Mouse (Mus musculus): Measurements from ENCODE around the gene Olfr792. TPM values are rescaled to one million over a fixed set of nuclear protein-coding genes. Genes with fewer than 3 reads are reported as not detected.

Gene Olfr792
- total and polyA plus RNA-seq, 3 experiments, result not detected

- H3K9me3 ChIP-seq (replicated peaks), result no peaks in the 10 kb centered on the region
- DNase-seq (ENCODE audit: low spot score) (no peak), ATAC-seq (ENCODE audit: extremely low read depth, insufficient number of reproducible peaks, low FRiP score, poor library complexity, severe bottlenecking) (no peak)
- H3K4me3 ChIP-seq (ENCODE audit: low read depth, low read length), result no peak overlapping the region
- H3K27me3 ChIP-seq (ENCODE audit: insufficient read depth, low read length), result no peaks in the 10 kb centered on the region
- H3K36me3 ChIP-seq (replicated peaks), result no peaks in the 10 kb centered on the region
- no peaks in the 10 kb centered on the region for H3K4me1 ChIP-seq (ENCODE audit: insufficient read depth, low read depth, low read length)
- TF ChIP-seq CTCF (IDR thresholded peaks at IDR 0.05; ENCODE audit: low read depth, low read length) (no peak), GATA1 (IDR thresholded peaks at IDR 0.05; ENCODE audit: borderline replicate concordance, low read length) (no peak), POLR2AphosphoS5 (IDR thresholded peaks at IDR 0.05; ENCODE audit: insufficient replicate concordance, low read depth, low read length) (no peak), GATA2 (IDR thresholded peaks at IDR 0.05; ENCODE audit: borderline replicate concordance, low read depth, low read length) (no peak), TAL1 (conservative IDR thresholded peaks at IDR 0.05; ENCODE audit: low read depth, low read length) (no peak)
These were observed 38.1 kb downstream of the Olfr792 start for GRCm38 (mm10) chr10:129577066-129577465.

Other genes with a start within 250 kb of the Olfr792 start
Only the 20 nearest of the 25 such genes appear.
- gene Olfr782, start 190.3 kb upstream of the Olfr792 start, total RNA-seq (2014; fragmentation: Nextera tagmentation), result not detected in 2 replicates
- 0.23 TPM in 1 of 2 replicates, not detected in the other for gene Olfr782, start 190.3 kb upstream of the Olfr792 start, total RNA-seq (2017)
- gene Olfr782, start 190.3 kb upstream of the Olfr792 start, polyA plus RNA-seq (2012), result not detected in 2 replicates
- gene Olfr784, start 155.1 kb upstream of the Olfr792 start, total RNA-seq (2014; fragmentation: Nextera tagmentation), result not detected in 2 replicates
- 0.12 and 0.16 TPM in 2 replicates for gene Olfr784, start 155.1 kb upstream of the Olfr792 start, total RNA-seq (2017)
- not detected in 2 replicates for gene Olfr784, start 155.1 kb upstream of the Olfr792 start, polyA plus RNA-seq (2012)
- gene Olfr785, start 133.7 kb upstream of the Olfr792 start, total RNA-seq (2014; fragmentation: Nextera tagmentation), result not detected in 2 replicates
- 0.06 TPM in 1 of 2 replicates, not detected in the other for gene Olfr785, start 133.7 kb upstream of the Olfr792 start, total RNA-seq (2017)
- gene Olfr785, start 133.7 kb upstream of the Olfr792 start, polyA plus RNA-seq (2012), result not detected in 2 replicates
- not detected in 2 replicates for gene Olfr786, start 111.9 kb upstream of the Olfr792 start, total RNA-seq (2014; fragmentation: Nextera tagmentation)
- gene Olfr786, start 111.9 kb upstream of the Olfr792 start, total RNA-seq (2017), result not detected in 2 replicates
- gene Olfr786, start 111.9 kb upstream of the Olfr792 start, polyA plus RNA-seq (2012), result not detected in 2 replicates
- gene Olfr787, start 77.3 kb upstream of the Olfr792 start, total RNA-seq (2014; fragmentation: Nextera tagmentation), result not detected in 2 replicates
- gene Olfr787, start 77.3 kb upstream of the Olfr792 start, total RNA-seq (2017), result 0.16 TPM in 1 of 2 replicates, not detected in the other
- gene Olfr787, start 77.3 kb upstream of the Olfr792 start, polyA plus RNA-seq (2012), result not detected in 2 replicates
- not detected in 2 replicates for gene Olfr788, start 68.2 kb upstream of the Olfr792 start, total RNA-seq (2014; fragmentation: Nextera tagmentation)
- 0.17 and 0.76 TPM in 2 replicates for gene Olfr788, start 68.2 kb upstream of the Olfr792 start, total RNA-seq (2017)
- 0.02 TPM in 1 of 2 replicates, not detected in the other for gene Olfr788, start 68.2 kb upstream of the Olfr792 start, polyA plus RNA-seq (2012)
- gene Olfr789, start 54.4 kb upstream of the Olfr792 start, total RNA-seq (2014; fragmentation: Nextera tagmentation), result not detected in 2 replicates
- 0.05 and 0.06 TPM in 2 replicates for gene Olfr789, start 54.4 kb upstream of the Olfr792 start, total RNA-seq (2017)
- not detected in 2 replicates for gene Olfr789, start 54.4 kb upstream of the Olfr792 start, polyA plus RNA-seq (2012)
- gene Olfr790, start 40.7 kb upstream of the Olfr792 start, total RNA-seq (2014; fragmentation: Nextera tagmentation), result not detected in 2 replicates
- 0.11 TPM in 1 of 2 replicates, not detected in the other for gene Olfr790, start 40.7 kb upstream of the Olfr792 start, total RNA-seq (2017)
- gene Olfr790, start 40.7 kb upstream of the Olfr792 start, polyA plus RNA-seq (2012), result not detected in 2 replicates
- gene Olfr791, start 17.4 kb upstream of the Olfr792 start, total RNA-seq (2014; fragmentation: Nextera tagmentation), result not detected in 2 replicates
- gene Olfr791, start 17.4 kb upstream of the Olfr792 start, total RNA-seq (2017), result 0.05 and 0.29 TPM in 2 replicates
- not detected in 2 replicates for gene Olfr791, start 17.4 kb upstream of the Olfr792 start, polyA plus RNA-seq (2012)
- not detected in 2 replicates for gene Olfr794, start 28.5 kb downstream of the Olfr792 start, total RNA-seq (2014; fragmentation: Nextera tagmentation)
- gene Olfr794, start 28.5 kb downstream of the Olfr792 start, total RNA-seq (2017), result 0.27 TPM in 1 of 2 replicates, not detected in the other
- gene Olfr794, start 28.5 kb downstream of the Olfr792 start, polyA plus RNA-seq (2012), result not detected in 2 replicates
- not detected in 2 replicates for gene Olfr796, start 73.4 kb downstream of the Olfr792 start, total RNA-seq (2014; fragmentation: Nextera tagmentation)
- gene Olfr796, start 73.4 kb downstream of the Olfr792 start, total RNA-seq (2017), result 0.22 and 0.23 TPM in 2 replicates
- gene Olfr796, start 73.4 kb downstream of the Olfr792 start, polyA plus RNA-seq (2012), result not detected in 2 replicates
- gene Olfr798, start 88.8 kb downstream of the Olfr792 start, total RNA-seq (2014; fragmentation: Nextera tagmentation), result not detected in 2 replicates
- 0.06 TPM in 1 of 2 replicates, not detected in the other for gene Olfr798, start 88.8 kb downstream of the Olfr792 start, total RNA-seq (2017)
- not detected in 2 replicates for gene Olfr798, start 88.8 kb downstream of the Olfr792 start, polyA plus RNA-seq (2012)
- not detected in 2 replicates for gene Olfr799, start 98.3 kb downstream of the Olfr792 start, total RNA-seq (2014; fragmentation: Nextera tagmentation)
- gene Olfr799, start 98.3 kb downstream of the Olfr792 start, total RNA-seq (2017), result 0.05 TPM in 1 of 2 replicates, not detected in the other
- gene Olfr799, start 98.3 kb downstream of the Olfr792 start, polyA plus RNA-seq (2012), result not detected in 2 replicates
- gene Olfr800, start 118.5 kb downstream of the Olfr792 start, total RNA-seq (2014; fragmentation: Nextera tagmentation), result not detected in 2 replicates
- 0.12 and 0.27 TPM in 2 replicates for gene Olfr800, start 118.5 kb downstream of the Olfr792 start, total RNA-seq (2017)
- not detected in 2 replicates for gene Olfr800, start 118.5 kb downstream of the Olfr792 start, polyA plus RNA-seq (2012)
- not detected in 2 replicates for gene Olfr801, start 134.7 kb downstream of the Olfr792 start, total RNA-seq (2014; fragmentation: Nextera tagmentation)
- gene Olfr801, start 134.7 kb downstream of the Olfr792 start, total RNA-seq (2017), result 0.06 and 0.16 TPM in 2 replicates
- not detected in 2 replicates for gene Olfr801, start 134.7 kb downstream of the Olfr792 start, polyA plus RNA-seq (2012)
- not detected in 2 replicates for gene Olfr802, start 149.0 kb downstream of the Olfr792 start, total RNA-seq (2014; fragmentation: Nextera tagmentation)
- 0.05 and 0.17 TPM in 2 replicates for gene Olfr802, start 149.0 kb downstream of the Olfr792 start, total RNA-seq (2017)
- not detected in 2 replicates for gene Olfr802, start 149.0 kb downstream of the Olfr792 start, polyA plus RNA-seq (2012)
- not detected in 2 replicates for gene Olfr803, start 155.1 kb downstream of the Olfr792 start, total RNA-seq (2014; fragmentation: Nextera tagmentation)
- gene Olfr803, start 155.1 kb downstream of the Olfr792 start, total RNA-seq (2017), result 0.05 TPM in 1 of 2 replicates, not detected in the other
- not detected in 2 replicates for gene Olfr803, start 155.1 kb downstream of the Olfr792 start, polyA plus RNA-seq (2012)
- not detected in 2 replicates for gene Olfr804, start 164.0 kb downstream of the Olfr792 start, total RNA-seq (2014; fragmentation: Nextera tagmentation)
- gene Olfr804, start 164.0 kb downstream of the Olfr792 start, total RNA-seq (2017), result under 0.01 and 0.22 TPM in 2 replicates
- not detected in 2 replicates for gene Olfr804, start 164.0 kb downstream of the Olfr792 start, polyA plus RNA-seq (2012)
- gene Olfr805, start 190.2 kb downstream of the Olfr792 start, total RNA-seq (2014; fragmentation: Nextera tagmentation), result not detected in 2 replicates
- gene Olfr805, start 190.2 kb downstream of the Olfr792 start, total RNA-seq (2017), result 0.06 and 0.16 TPM in 2 replicates
- not detected in 2 replicates for gene Olfr805, start 190.2 kb downstream of the Olfr792 start, polyA plus RNA-seq (2012)
- gene Olfr806, start 202.8 kb downstream of the Olfr792 start, total RNA-seq (2014; fragmentation: Nextera tagmentation), result not detected in 2 replicates
- 0.05 and 0.06 TPM in 2 replicates for gene Olfr806, start 202.8 kb downstream of the Olfr792 start, total RNA-seq (2017)
- not detected in 2 replicates for gene Olfr806, start 202.8 kb downstream of the Olfr792 start, polyA plus RNA-seq (2012)